Mouse (Mus musculus) cortical plate, adult 2 months (tissue): ENCODE data around the gene Trib2.

Source experiments
- CTCF ChIP-seq: fragments of 200-500 bp; IDR thresholded peaks from 2 replicates; pipeline ENCODE4 v1.5.1; 2011; ENCODE audit warnings: mild to moderate bottlenecking, control low read depth, low read length; ENCODE audit not compliant: insufficient read depth; ENCODE audit errors: extremely low read depth
- POLR2A ChIP-seq: fragments of 200-500 bp; IDR thresholded peaks from 2 replicates; pipeline ENCODE4 v1.6.1; 2011; ENCODE audit warnings: mild to moderate bottlenecking, low read length, control low read depth; ENCODE audit not compliant: insufficient read depth; ENCODE audit errors: extremely low read depth

DNA sequence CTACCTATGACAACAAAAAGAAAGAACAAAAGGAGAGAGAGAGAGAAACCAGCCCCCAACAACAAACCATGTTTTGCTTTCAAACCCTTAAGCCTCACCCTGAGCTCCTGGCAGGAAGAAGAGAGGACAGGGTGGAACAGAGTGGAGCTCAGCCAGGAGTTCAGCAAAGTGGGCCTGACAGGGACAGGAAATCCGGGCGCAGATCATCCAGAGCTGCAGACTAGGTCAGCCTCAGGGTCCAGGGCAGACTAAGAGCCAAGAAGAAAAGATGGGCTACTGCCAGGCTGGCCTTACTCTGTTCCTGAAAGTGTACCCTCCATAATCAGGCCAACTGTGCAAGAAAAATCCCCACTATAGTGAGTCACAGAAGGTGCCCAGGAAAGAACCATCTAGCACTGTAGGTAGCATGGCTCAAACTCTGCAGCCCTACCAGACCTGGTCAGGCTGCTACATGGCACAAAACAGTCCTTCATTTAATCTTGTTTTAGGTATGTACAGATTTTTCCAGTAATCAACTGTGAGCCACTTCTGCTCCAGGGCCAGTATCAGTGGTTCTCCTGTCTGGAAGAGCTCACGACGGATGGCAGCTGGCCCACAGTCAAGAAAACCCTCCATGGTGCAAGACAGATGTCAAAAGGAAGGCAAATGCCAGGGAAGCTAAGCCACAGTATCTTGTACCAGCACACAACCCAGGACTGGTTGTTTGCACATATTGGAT lies 16.4 kb downstream of the Trib2 start:
- TF ChIP-seq CTCF (no peak), POLR2A (no peak)
